Mouse (Mus musculus) G1E (cell line): ENCODE measurements around the gene Dph3.

Experiments used
- CTCF ChIP-seq: IDR thresholded peaks from 2 replicates; pipeline ENCODE4 v1.5.1; 2012; ENCODE audit warnings: low read depth, low read length, inconsistent platforms, mixed read lengths
- GATA1 ChIP-seq: IDR thresholded peaks from 2 replicates; pipeline ENCODE4 v1.6.1; 2012; ENCODE audit warnings: borderline replicate concordance, low read length, inconsistent platforms, mixed read lengths

GRCm38 (mm10) chr14:32095646-32096045 lies 10.1 kb upstream of the Dph3 start:
- TF ChIP-seq CTCF: no peak
- no peak for TF ChIP-seq GATA1
